Mouse (Mus musculus) kidney, postnatal 0 days (tissue): ENCODE measurements around the gene Brd1. TPM values are rescaled to one million over a fixed set of nuclear protein-coding genes. Genes with fewer than 3 reads are reported as not detected.

Source experiments
- ATAC-seq: fragments of 200-750 bp; cut with Nextera tagmentation; replicated peaks from 2 replicates; pipeline ENCODE4 v1.8.0; 2017; ENCODE audit warnings: low read depth, moderate number of reproducible peaks, moderate TSS enrichment, moderate library complexity; ENCODE audit not compliant: low FRiP score
- DNase-seq: peaks from one replicate; pipeline ENCODE4 v3.0.0-alpha.2; 2016; ENCODE audit warnings: low spot score
- H3K27ac ChIP-seq: fragments of 300-500 bp; sonication (generic); 2 replicates; pipeline ENCODE4 v1.5.1; 2014; ENCODE audit warnings: mild to moderate bottlenecking
- H3K27me3 ChIP-seq: fragments of 300-500 bp; sonication (generic); 2 replicates; pipeline ENCODE4 v1.6.1; 2014; ENCODE audit warnings: low read length, mixed read lengths; ENCODE audit not compliant: insufficient read depth
- H3K36me3 ChIP-seq: fragments of 300-500 bp; sonication (generic); 2 replicates; pipeline ENCODE4 v1.6.1; 2014; ENCODE audit warnings: low read length, mixed read lengths; ENCODE audit not compliant: insufficient read depth
- H3K4me1 ChIP-seq: fragments of 300-500 bp; sonication (generic); replicated peaks from 2 replicates; pipeline ENCODE4 v1.6.1; 2014; ENCODE audit warnings: antibody characterized with exemption, low read length, mixed read lengths; ENCODE audit not compliant: insufficient read depth
- H3K4me2 ChIP-seq: fragments of 300-500 bp; sonication (generic); 2 replicates; pipeline ENCODE4 v1.6.1; 2014; ENCODE audit warnings: mild to moderate bottlenecking, low read length, moderate library complexity, mixed read lengths
- H3K4me3 ChIP-seq: fragments of 300-500 bp; sonication (generic); replicated peaks from 2 replicates; pipeline ENCODE4 v1.5.1; 2014; ENCODE audit warnings: low read depth, low read length
- H3K9ac ChIP-seq: fragments of 300-500 bp; sonication (generic); 2 replicates; pipeline ENCODE4 v1.6.1; 2014; ENCODE audit warnings: low read depth, low read length
- H3K9me3 ChIP-seq: fragments of 300-500 bp; sonication (generic); replicated peaks from 2 replicates; pipeline ENCODE4 v1.6.1; 2016; ENCODE audit warnings: low read length, inconsistent platforms, mixed read lengths
- CTCF ChIP-seq: IDR thresholded peaks from 2 replicates; pipeline ENCODE4 v1.5.1; 2016; ENCODE audit warnings: antibody characterized with exemption, low read depth, mild to moderate bottlenecking, moderate library complexity
- WGBS: fragments of 180-500 bp; shearing (Covaris S2); extraction: QIAGEN DNeasy Blood & Tissue Kit; methylation state at CpG from one replicate; pipeline ENCODE4 v1.1.7; 2014; 5-methylcytosine and 5-hydroxymethylcytosine counted together
- polyA plus RNA-seq: library from polyadenylated mRNA; unstranded; fragments of >200 nt; fragmentation: Nextera tagmentation; extraction: Ambion mirVana; gene quantifications from 2 replicates; pipeline ENCODE4 v1.2.1, GENCODE M21; 2015

Gene Brd1
- polyA plus RNA-seq, 1 experiment from 2014 or later = 16.9 TPM

DNA sequence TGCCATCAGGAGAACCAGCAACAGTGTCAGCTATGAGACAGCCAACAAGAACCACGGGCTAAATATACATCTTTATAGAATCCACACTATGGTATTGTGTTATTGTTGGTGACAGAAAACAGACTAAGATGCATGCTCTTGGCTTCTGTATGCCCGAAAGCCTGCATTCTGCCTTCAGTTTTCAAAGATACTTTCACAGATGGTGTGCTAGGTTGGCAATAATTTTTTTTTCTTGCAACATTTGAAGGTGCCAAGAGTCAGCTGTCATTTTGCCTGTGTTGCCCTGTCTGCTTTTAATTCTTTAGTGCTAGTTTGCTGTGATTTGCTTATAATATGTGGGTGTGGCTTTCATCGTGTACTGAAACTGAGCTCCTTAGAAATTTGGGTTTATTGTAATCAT lies 66.4 kb downstream of the Brd1 start:
- H3K27ac ChIP-seq = no peak overlapping the region
- no peaks in the 10 kb centered on the region for H3K4me1 ChIP-seq
- no peak overlapping the region for H3K4me3 ChIP-seq
- 0 out of 2 replicates have a peak, but pooled peaks cover 3% of the 10 kb centered on the region for H3K27me3 ChIP-seq
- ATAC-seq (no peak), DNase-seq (no peak)
- no peak for TF ChIP-seq CTCF
- H3K4me2 ChIP-seq = no peak overlapping the region
- H3K36me3 ChIP-seq = no peaks in the 10 kb centered on the region
- WGBS = 81% methylated on average over 3 of the region's 3 CpGs
- no peaks in the 10 kb centered on the region for H3K9me3 ChIP-seq
- no peak overlapping the region for H3K9ac ChIP-seq

DNA sequence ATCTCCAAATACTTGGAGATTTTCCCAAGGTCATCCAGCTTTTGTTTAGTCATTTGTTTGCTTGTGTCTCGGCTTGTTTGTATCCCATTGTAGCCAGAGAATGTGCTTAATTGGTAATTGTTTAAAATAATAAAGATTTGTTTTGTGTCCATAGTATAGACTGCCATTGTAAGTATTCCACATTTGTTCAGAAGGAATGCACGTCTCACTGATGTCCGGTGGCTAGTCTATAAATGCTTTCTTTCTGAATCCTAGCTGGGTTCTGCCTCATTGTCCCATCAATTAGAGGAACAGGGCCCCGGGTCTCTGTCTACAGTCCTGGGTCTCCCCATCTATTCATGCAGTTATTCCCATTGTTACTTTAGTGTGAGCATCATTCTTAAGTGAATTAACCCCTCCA lies 68.2 kb downstream of the Brd1 start:
- H3K4me2 ChIP-seq = no peak overlapping the region
- no peak overlapping the region for H3K4me3 ChIP-seq
- H3K36me3 ChIP-seq = no peaks in the 10 kb centered on the region
- 75% methylated on average over 4 of the region's 4 CpGs for WGBS
- H3K4me1 ChIP-seq = no peaks in the 10 kb centered on the region
- ATAC-seq (no peak), DNase-seq (no peak)
- no peaks in the 10 kb centered on the region for H3K9me3 ChIP-seq
- TF ChIP-seq CTCF = no peak
- H3K27me3 ChIP-seq = 0 out of 2 replicates have a peak, but pooled peaks cover 3% of the 10 kb centered on the region
- no peak overlapping the region for H3K27ac ChIP-seq
- H3K9ac ChIP-seq = no peak overlapping the region

DNA sequence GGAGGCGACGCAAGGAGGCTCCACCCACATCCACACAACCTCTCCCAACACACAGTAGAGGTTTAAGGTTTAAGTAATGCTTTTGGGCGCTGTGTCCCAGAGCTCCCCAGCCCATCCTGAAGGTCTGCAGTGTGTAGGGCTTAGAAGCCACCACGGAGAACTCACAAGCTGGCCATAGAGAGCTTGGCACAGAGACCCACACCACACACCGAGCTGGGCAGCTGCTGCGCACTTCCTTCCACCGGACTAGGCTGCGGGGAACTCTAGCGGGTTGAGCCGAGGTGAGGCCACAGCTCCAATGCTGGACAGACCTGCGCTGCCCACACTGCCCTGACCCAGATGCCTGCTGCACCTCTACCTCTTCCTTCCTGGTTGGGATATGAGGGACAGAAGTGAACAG lies 71.0 kb downstream of the Brd1 start:
- no peak for TF ChIP-seq CTCF
- DNase-seq = no peak
- Histone ChIP-seq H3K27ac (no peak overlapping the region), H3K4me1 (no peaks in the 10 kb centered on the region), H3K27me3 (0 out of 2 replicates have a peak, but pooled peaks cover 3% of the 10 kb centered on the region), H3K4me3 (no peak overlapping the region), H3K4me2 (no peak overlapping the region), H3K36me3 (no peaks in the 10 kb centered on the region), H3K9me3 (no peaks in the 10 kb centered on the region), H3K9ac (no peak overlapping the region)
- no peak for ATAC-seq
- 42% methylated on average over 11 of the region's 11 CpGs for WGBS

DNA sequence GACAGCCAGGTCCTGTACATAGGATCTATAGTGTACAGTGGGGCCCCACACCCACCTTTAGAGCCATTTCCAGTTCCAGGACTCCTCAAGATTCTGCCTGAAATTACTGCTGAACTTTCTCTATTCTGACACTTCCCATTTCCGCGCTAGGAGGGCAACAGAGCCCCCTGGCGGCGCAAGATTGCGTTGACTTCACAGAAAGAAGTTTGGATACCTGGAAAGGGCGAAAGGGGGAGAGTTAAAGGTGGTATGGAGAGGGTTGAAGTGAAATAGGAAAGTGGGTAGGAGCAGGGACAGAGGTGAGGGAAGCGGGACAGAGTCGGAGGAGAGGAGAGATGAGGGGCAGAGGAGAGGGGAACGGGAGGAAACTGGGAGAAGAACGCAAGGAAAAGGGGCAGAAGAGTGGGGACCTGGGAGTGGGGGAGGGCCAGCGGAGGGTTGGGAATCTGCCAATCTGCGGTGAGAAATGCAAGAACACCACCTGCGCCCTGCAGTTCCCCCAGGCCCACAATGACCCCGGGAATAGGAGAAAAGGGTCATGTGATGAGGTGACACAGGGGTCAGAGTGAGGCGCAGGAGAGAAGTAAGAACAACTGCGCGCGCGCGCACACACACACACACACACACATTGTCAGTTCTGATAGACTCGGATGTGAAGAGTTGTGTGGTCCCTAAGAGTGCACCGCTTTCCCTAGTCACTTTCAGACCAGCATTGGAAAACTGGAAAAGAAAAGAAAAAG lies 71.8 kb downstream of the Brd1 start:
- DNase-seq = peak; percentile 52
- Histone ChIP-seq H3K9me3 (no peaks in the 10 kb centered on the region), H3K9ac (no peak overlapping the region), H3K36me3 (no peaks in the 10 kb centered on the region), H3K27me3 (0 out of 2 replicates have a peak, but pooled peaks cover 3% of the 10 kb centered on the region), H3K4me2 (0 out of 2 replicates have a peak overlapping the region, but pooled peaks have one; percentile 5), H3K4me1 (no peaks in the 10 kb centered on the region), H3K27ac (no peak overlapping the region), H3K4me3 (no peak overlapping the region)
- WGBS = 8% methylated on average over 22 of the region's 22 CpGs
- TF ChIP-seq CTCF = peak; percentile 86
- ATAC-seq = no peak

DNA sequence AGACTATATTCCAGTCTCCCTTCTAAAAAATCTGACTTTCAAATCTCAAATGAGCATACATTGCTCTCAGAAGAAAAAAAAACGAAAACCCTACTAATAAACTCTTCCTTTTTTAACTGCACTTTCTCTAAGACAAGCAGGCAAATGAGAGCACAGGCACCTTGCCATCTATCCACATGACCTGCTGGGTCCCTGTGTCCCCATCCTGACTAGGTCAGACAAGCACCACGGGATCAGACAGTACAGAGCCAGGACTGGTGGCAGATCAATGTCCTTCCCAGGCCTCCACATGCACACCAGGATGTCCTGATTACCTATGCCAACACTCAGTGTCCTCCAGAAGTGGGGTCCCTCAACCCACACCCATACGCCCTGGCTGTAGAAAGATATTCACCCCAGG lies 72.4 kb downstream of the Brd1 start:
- 59% methylated on average over 3 of the region's 3 CpGs for WGBS
- no peak for TF ChIP-seq CTCF
- ATAC-seq = no peak
- H3K4me3 ChIP-seq = no peak overlapping the region
- H3K4me1 ChIP-seq = no peaks in the 10 kb centered on the region
- H3K27ac ChIP-seq = no peak overlapping the region
- no peaks in the 10 kb centered on the region for H3K9me3 ChIP-seq
- no peak overlapping the region for H3K9ac ChIP-seq
- no peaks in the 10 kb centered on the region for H3K36me3 ChIP-seq
- H3K27me3 ChIP-seq = 0 out of 2 replicates have a peak, but pooled peaks cover 3% of the 10 kb centered on the region
- no peak for DNase-seq
- H3K4me2 ChIP-seq = no peak overlapping the region

DNA sequence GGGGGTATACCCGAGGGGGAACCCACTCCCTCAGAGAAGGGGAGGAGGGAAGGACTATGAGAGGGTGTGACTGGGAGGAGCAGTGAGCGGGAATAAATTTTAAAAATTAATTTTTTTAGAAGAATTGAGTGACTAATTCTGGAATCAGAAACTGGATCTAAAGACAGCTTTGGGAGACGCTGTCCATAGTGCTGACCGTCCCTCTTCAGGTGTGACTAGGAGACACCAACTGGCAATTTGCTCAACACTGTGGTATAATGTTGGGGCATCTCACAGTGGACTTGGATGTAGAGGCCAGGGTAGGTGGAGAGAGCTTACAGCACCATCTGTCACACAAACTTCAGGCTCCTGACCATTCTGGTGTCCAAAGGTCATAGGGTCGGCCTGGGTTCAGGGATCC lies 82.0 kb downstream of the Brd1 start:
- no peak for TF ChIP-seq CTCF
- Histone ChIP-seq H3K27me3 (no peaks in the 10 kb centered on the region), H3K27ac (no peak overlapping the region), H3K9ac (no peak overlapping the region), H3K36me3 (no peaks in the 10 kb centered on the region), H3K9me3 (no peaks in the 10 kb centered on the region), H3K4me1 (no peaks in the 10 kb centered on the region), H3K4me2 (no peak overlapping the region), H3K4me3 (no peak overlapping the region)
- no peak for ATAC-seq
- peak; percentile 15 for DNase-seq
- 56% methylated on average over 5 of the region's 5 CpGs for WGBS
